Mouse (Mus musculus) neutrophil, adult 5-6 weeks (primary cell): ENCODE results near the gene Hps1. TPM values are rescaled to one million over a fixed set of nuclear protein-coding genes. Genes with fewer than 3 reads are reported as not detected.
A peak's percentile ranks its signal among the peaks of the same experiment; 100 is the strongest.
"Not testable (repeated sequence)": the region's sequence is repeated elsewhere in the genome, so short reads cannot be mapped to it uniquely, and the experiment has no call there.

Experiments used
- ATAC-seq: fragments of 151-379, 151-347 bp; 2 replicates; pipeline ENCODE4 v1.8.0; 2017; ENCODE audit warnings: mild to moderate bottlenecking, moderate TSS enrichment; ENCODE audit not compliant: insufficient number of reproducible peaks, poor library complexity, low FRiP score, severe bottlenecking; ENCODE audit errors: extremely low read depth
- total RNA-seq: library from RNA; stranded (forward); fragments of 200-1000 nt; gene quantifications from 2 replicates; pipeline ENCODE4 v1.2.3, GENCODE M21; 2017

The Hps1 gene
- total RNA-seq = 24.7 and 26.5 TPM in 2 replicates

- peak; percentile 83 for ATAC-seq
Observed at GRCm38 (mm10) chr19:42779531-42780155, at the start of gene Hps1. Gene Hps1 (minus strand): TSS chr19:42779978.

DNA sequence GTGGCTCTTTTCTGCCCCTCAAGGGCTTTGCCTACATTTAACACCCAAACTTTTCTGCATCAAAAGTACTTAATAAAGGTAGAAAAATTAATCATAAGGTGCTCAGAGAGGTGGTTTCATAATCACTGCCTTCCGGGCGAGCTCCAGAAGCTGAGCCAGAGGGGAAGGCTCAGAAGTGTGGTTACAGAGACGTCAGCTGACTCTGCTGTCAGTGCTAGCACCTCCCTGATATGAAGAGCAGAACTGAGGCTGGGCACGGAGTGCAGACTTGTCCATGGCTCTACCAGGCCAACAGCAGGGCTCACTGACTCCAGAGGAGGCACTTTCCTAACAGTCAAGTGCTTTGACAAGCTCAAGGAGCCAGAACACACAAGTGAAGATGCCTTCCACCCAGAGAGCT, 49.4 kb upstream of the Hps1 start:
- ATAC-seq = no peak

DNA sequence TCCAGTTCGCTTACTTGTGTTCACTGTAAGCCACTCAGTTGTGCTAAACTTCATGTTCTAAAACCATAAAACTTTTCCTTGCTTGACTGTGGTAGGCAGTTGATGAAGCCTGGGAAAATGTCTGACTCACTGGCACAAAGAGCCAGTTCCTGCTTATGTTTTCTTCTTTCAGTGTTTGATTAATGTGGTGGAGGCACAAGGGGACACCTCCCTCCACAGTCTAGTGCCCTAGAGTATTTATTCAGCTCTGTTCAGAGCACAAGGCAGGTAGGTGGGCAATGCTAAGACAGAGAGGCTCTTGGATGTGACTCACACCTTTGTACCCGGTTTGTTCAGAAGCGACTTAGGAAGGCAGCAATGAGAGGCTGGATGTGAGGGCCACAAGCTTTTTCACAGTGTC, 48.1 kb upstream of the Hps1 start:
- no peak for ATAC-seq

DNA sequence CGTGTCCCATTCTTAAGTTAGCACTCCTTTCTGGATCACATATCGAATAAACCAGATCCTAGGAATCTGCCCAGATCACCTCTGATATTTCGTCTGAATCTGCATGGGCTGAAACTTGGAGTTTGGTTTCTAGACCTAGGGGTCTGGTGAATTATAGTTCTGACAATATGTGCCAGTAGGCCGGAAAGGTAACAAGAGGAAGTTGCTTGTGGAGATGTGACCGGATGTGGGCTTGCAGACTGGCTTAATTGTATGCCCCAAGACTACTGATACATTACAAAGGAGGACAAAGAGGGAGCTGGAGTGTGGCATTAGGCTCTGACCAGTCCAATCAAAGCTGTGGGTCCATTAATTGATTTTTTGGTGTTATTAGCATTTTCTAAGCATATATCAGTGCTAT, 40.3 kb upstream of the Hps1 start:
- ATAC-seq = no peak

- ATAC-seq = no peak
Observed at GRCm38 (mm10) chr19:42817761-42818160, 38.0 kb upstream of the Hps1 start.

GRCm38 (mm10) chr19:42816261-42816660, 36.5 kb upstream of the Hps1 start:
- no peak for ATAC-seq

- no peak for ATAC-seq
Observed at GRCm38 (mm10) chr19:42810140-42810539, 30.4 kb upstream of the Hps1 start.

DNA sequence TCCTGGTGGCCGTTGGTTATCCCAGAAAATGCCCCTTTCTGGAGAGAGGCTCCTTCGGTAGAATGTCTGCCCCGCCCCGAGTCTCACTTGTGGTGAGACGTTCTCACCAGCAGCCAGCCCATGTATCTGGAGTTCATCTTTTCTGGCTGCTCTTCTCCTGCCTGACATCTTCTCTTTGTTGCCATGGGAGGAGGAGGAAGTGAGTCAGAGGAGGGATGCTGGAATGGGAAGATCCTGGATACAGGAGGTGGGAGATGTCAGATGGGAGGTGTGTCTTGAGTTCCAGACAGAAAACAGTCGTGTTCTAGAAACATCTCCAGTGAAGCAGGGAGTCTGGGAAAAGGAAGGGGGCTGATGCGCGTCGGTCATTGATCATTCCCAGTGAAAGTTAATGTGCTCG, 29.7 kb upstream of the Hps1 start:
- no peak for ATAC-seq

DNA sequence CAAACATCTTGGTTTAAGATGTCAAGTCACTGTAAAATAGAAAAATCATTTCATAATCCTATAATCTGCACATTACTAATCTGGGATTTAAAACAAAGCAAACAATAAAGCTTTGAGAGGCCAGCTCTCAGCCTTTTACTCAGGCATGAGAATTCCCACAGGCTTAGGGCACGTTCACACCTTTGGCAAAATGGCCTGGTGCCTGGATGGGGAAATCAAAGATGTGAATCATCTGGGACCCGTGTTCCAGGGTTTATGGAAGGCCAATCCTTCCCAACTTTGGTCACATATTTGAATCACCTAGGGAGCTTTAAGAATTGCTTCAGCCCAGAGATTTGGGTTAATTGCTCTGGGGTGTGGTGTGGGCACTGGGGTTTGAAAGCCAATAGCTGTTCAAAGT, 18.1 kb upstream of the Hps1 start:
- no peak for ATAC-seq

DNA sequence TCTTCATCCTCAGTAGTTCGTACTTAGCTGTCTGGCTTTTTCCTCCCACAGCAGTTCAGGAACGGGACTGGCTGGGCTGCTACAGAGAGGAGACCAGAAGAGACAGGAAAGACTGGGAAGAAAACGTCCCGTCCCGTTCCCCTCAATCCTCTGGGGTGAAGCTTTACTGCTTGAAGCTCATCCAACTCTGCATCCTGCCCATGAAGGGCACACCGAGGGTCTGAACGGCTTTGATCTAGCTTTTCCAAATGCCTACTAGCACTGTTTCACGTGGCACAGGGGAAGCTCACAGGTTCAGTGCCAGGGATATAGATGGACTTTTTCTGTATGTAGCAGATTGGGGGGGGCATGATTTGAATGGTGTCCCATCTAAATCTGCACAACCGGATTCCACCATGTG, 16.0 kb upstream of the Hps1 start:
- no peak for ATAC-seq

DNA sequence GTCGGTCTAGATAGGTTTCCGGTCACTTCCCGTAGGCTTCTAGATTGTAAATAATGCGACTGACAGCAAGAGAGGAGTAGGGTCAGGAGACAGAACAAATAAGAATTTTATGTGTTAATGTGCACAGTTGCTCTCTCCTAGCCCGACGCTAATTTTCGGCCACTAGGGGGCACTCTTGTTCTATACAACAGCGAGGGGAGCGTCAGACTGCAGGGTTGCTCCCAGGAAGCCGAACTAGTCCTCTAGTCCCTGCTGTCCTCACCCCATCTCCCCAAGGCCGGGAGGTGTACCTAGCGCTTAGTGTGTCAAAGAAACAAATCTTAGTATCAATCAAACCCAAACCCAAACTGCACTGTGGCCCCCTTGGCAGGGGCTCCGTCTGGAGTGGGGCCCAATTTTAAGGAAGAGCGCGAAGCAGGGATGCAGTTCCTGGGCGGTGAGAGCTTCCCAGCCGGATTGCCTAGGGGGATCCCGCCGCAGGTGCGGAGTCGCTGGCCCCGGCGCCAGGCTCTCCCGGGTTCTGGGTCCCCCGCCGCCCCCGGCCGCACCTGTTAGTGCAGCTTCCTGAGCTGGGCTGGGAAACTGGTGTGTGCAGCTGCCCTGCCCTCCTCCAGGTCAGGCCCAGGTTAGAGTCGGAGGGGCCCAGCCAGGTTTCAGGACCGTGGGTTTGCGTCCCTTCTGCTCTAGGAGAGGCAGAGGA, 15.3 kb upstream of the Hps1 start:
- peak; percentile 74 for ATAC-seq

GRCm38 (mm10) chr19:42788311-42788710, 8.5 kb upstream of the Hps1 start:
- ATAC-seq = no peak

DNA sequence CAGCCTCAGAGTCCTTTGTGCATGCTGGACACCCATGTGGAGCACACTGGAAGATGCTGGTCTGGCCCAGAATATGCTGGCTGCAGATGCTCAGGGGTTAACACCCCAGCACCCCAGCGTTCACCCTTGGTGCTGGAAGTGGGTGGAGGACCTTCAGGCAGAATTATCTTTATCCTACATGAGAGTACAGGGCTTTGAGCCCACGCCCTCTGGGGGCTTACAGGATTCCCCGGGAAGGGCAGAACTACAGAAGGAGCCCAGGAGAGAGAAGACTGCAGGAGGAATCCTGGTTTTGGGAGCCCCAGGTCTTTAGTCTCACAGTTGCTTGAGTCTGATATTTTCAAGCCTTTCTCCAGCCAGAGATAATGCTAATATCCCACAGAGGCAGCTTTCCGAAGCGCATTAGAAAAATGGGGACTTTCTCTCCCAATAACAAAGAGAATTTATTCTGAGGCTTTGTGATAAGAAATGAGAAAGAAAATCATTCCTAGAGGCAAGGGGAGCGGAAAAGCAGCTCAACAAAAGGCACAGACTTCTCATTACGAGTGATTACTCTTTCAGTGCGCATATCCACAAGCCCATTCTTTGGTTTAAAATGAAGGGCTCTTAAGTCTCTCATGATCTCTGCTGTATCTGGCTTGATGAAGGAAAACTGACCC, 5.9 kb upstream of the Hps1 start:
- no peak for ATAC-seq

DNA sequence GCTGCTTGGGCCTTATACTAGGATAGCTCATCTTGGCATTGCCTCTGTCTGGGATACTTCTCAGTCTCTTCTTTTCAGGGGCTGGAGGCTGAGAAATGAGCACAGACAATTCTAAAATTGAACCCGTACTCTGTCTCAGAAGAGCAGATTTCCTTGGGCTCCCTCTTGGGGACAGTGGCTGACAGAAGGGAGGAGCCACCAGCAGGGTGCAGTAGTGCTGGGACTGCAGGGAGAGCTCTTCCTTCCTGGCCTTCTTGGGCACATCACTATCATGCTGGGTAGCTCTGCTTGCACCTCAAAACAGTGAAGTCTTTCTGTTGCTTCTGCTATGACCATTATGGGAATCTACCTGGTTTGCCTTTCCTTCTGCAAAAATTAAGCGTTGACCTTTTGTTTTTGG, 5.4 kb upstream of the Hps1 start:
- no peak for ATAC-seq

GRCm38 (mm10) chr19:42780156-42780538, 369 bp upstream of the Hps1 start:
- ATAC-seq = not testable (repeated sequence)

DNA sequence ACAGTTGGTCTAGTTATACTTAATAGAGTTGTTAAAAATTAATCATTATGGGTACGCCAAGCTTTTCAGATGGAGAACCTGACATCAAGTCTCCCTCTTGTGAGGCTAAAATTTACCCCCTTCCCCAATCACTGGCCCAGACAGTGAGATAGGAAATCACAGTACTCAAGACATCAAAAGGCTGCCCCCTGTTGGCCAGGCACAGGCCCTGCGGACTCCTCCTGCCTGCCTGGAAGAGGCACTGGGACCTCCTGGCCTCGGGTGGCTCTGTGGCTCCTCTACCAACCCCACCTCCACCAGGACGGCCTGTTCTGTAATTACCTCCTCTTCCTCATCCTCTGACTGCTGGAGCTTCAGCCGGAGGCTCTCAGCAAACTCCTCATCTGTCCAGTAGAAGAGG, 2.0 kb downstream of the Hps1 start:
- no peak for ATAC-seq

DNA sequence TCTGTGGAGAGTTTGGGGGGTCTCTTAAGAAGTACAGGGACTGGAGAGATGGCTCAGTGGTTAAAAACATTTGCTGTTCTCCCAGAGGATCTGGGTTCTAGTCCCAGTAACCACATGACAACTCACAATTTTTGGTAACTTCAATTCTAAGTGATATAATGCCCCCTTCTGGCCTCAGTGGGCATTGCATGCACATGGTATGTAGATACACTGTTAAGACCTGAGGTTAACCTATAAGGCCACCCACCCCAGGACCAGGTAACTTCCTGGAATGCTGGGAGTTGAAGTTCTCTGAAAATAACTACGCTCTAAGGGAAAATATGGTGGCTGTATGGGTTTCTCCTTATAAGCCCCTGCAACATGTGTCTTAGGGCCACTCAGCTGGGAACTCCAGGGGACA, 3.0 kb downstream of the Hps1 start:
- ATAC-seq = no peak

GRCm38 (mm10) chr19:42770141-42770872, 9.5 kb downstream of the Hps1 start:
- no peak for ATAC-seq

DNA sequence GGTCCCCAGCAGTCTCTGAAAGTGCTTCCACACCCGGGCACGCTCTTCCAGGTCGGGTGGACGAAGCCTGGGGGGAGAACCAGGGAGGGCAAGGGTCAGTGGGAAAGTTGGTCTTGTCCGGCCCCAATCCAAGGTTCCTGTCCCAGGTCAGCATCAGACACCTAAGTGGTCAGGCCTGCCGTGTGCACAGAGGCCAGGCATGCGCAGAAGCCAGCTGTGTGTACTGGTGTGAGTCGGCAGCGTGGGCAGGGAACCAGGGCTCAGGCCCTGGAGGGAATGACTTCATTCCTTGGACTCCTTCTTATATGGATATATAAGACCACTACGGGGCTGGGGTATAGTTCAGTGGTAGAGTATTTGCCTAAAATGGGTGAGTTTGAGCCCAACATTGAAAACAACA, 10.1 kb downstream of the Hps1 start:
- no peak for ATAC-seq

- ATAC-seq = no peak
Observed at GRCm38 (mm10) chr19:42767361-42767760, 12.4 kb downstream of the Hps1 start.
